15 mouse cellular contexts compared by ENCODE assay signal in genomic region chr12:80041012-80041411, GRCm38 (mm10).
"Had no signal": no experiment of that assay in that cellular context is flagged by ENCODE, and none has a peak within 500 bp of the region (broad histone marks: within the 10 kb centered on the region; RNA-seq: fewer than 3 reads in every experiment).

No protein-coding gene starts in this region.

- H3K9me3 ChIP-seq: liver, embryonic 13.5 days; midbrain, embryonic 13.5 days; neural tube, embryonic 13.5 days had no signal

- ATAC-seq: midbrain, embryonic 13.5 days; midbrain, embryonic 16.5 days had no signal

- H3K36me3 ChIP-seq: liver, embryonic 13.5 days; midbrain, embryonic 13.5 days; neural tube, embryonic 13.5 days had no signal

- H3K9ac ChIP-seq: liver, embryonic 13.5 days; midbrain, embryonic 13.5 days; neural tube, embryonic 13.5 days had no signal

- H3K4me1 ChIP-seq: neural tube, embryonic 13.5 days had no signal

- DNase-seq: layer of hippocampus, adult 9-11 months; liver, embryonic 13.5 days; lung, adult 2 months; lung, postnatal 14 days; lung, postnatal 4 days; thymus, adult 2 months; thymus, postnatal 14 days; thymus, postnatal 4 days had no signal

- H3K4me3 ChIP-seq: layer of hippocampus, adult 2 months; liver, embryonic 13.5 days; midbrain, embryonic 13.5 days; myocyte; neural tube, embryonic 13.5 days had no signal

- H3K4me2 ChIP-seq: liver, embryonic 13.5 days; midbrain, embryonic 13.5 days; neural tube, embryonic 13.5 days had no signal

- H3K27me3 ChIP-seq: liver, embryonic 13.5 days; midbrain, embryonic 13.5 days; neural tube, embryonic 13.5 days had no signal

- H3K27ac ChIP-seq: kidney, postnatal 0 days; layer of hippocampus, adult 2 months; liver, embryonic 13.5 days; midbrain, embryonic 13.5 days; neural tube, embryonic 13.5 days; stomach, postnatal 0 days had no signal
